Mouse (Mus musculus) testis, adult 2 months (tissue): Measurements from ENCODE around the gene Tmem170.

Experiments used
- CTCF ChIP-seq: fragments of 200-500 bp; IDR thresholded peaks from 2 replicates; pipeline ENCODE4 v1.5.1; 2012; ENCODE audit warnings: low read depth, mild to moderate bottlenecking, inconsistent platforms, low read length, moderate library complexity; ENCODE audit not compliant: control insufficient read depth, insufficient read depth, insufficient replicate concordance
- POLR2A ChIP-seq: fragments of 200-500 bp; IDR thresholded peaks from 2 replicates; pipeline ENCODE4 v1.6.1; 2012; ENCODE audit warnings: low read depth, mild to moderate bottlenecking, inconsistent platforms, low read length, moderate library complexity; ENCODE audit not compliant: control insufficient read depth

DNA sequence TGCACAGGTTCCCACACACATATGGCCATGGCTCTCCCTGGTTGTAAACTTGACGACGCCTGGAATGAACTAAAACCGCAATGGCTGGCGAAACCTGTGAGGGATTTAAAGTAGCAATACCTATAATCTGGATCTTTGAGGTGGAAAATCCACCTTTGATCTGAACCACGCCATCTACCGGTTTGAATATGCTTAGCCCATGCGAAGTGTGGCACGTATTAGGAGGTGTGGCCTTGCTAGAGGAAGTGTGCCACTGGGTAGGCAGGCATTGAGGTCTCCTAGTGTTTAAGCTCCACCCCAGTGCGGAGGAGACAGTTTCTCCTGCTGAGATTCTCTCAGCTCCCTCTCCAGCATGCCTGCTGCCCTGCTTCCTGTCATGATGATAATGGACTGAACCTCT lies 1.2 kb upstream of the Tmem170 start:
- TF ChIP-seq CTCF (no peak), POLR2A (no peak)
